Mouse (Mus musculus) limb, embryonic 10.5 days (tissue): ENCODE measurements around the gene Styxl1. TPM values are rescaled to one million over a fixed set of nuclear protein-coding genes. Genes with fewer than 3 reads are reported as not detected.

Source experiments
- DNase-seq: peaks from one replicate; pipeline ENCODE4 v3.0.0-alpha.2; 2017; ENCODE audit warnings: low spot score
- H3K27ac ChIP-seq: fragments of 300-500 bp; sonication (generic); 2 replicates; pipeline ENCODE4 v1.5.1; 2016; ENCODE audit warnings: mild to moderate bottlenecking
- H3K27me3 ChIP-seq: fragments of 300-500 bp; sonication (generic); 2 replicates; pipeline ENCODE4 v1.6.1; 2016; ENCODE audit warnings: low read depth, mild to moderate bottlenecking; ENCODE audit not compliant: poor library complexity, severe bottlenecking
- H3K36me3 ChIP-seq: fragments of 300-500 bp; sonication (generic); 2 replicates; pipeline ENCODE4 v1.6.1; 2016; ENCODE audit warnings: mild to moderate bottlenecking, moderate library complexity
- H3K4me1 ChIP-seq: fragments of 300-500 bp; sonication (generic); 2 replicates; pipeline ENCODE4 v1.6.1; 2016
- H3K4me3 ChIP-seq: fragments of 300-500 bp; sonication (generic); 2 replicates; pipeline ENCODE4 v1.5.1; 2016; ENCODE audit warnings: mild to moderate bottlenecking, moderate library complexity
- H3K9me3 ChIP-seq: fragments of 300-500 bp; sonication (generic); replicated peaks from 2 replicates; pipeline ENCODE4 v1.6.1; 2016; ENCODE audit warnings: mild to moderate bottlenecking
- WGBS: fragments of 180-500 bp; shearing (Covaris S2); methylation state at CpG from one replicate; pipeline ENCODE4 v1.1.7; 2016; 5-methylcytosine and 5-hydroxymethylcytosine counted together
- polyA plus RNA-seq: library from polyadenylated mRNA; unstranded; fragments of >200 nt; fragmentation: Nextera tagmentation; extraction: Ambion mirVana; gene quantifications from 2 replicates; pipeline ENCODE4 v1.2.1, GENCODE M21; 2016

The Styxl1 gene
- polyA plus RNA-seq, 1 experiment from 2014 or later = not detected

GRCm38 (mm10) chr5:135744742-135745141, 33.4 kb downstream of the Styxl1 start:
- H3K27ac ChIP-seq = peak overlapping the region; percentile 83
- 17% methylated on average over 12 of the region's 12 CpGs for WGBS
- H3K4me1 ChIP-seq = peaks cover 27% of the 10 kb centered on the region
- H3K9me3 ChIP-seq = no peaks in the 10 kb centered on the region
- peaks cover 19% of the 10 kb centered on the region for H3K36me3 ChIP-seq
- peak overlapping the region; percentile 82 for H3K4me3 ChIP-seq
- H3K27me3 ChIP-seq = peaks cover 5% of the 10 kb centered on the region
- DNase-seq = no peak

- Histone ChIP-seq H3K4me1 (peaks cover 27% of the 10 kb centered on the region), H3K27me3 (peaks cover 5% of the 10 kb centered on the region), H3K9me3 (no peaks in the 10 kb centered on the region), H3K4me3 (peak within 1 kb of the TSS; percentile 82), H3K36me3 (peaks cover 24% of the 10 kb centered on the region), H3K27ac (peak within 1 kb of the TSS; percentile 83)
- DNase-seq = peak; percentile 94
- WGBS = under 1% methylated on average over 60 of the region's 60 CpGs
Observed at GRCm38 (mm10) chr5:135743741-135744609, 34.2 kb downstream of the Styxl1 start, which contains the start of gene Tmem120a. Gene Tmem120a, minus strand, starts transcription at chr5:135744448.

- H3K4me1 ChIP-seq = peaks cover 27% of the 10 kb centered on the region
- peak; percentile 54 for DNase-seq
- H3K4me3 ChIP-seq = peak overlapping the region; percentile 82
- peaks cover 5% of the 10 kb centered on the region for H3K27me3 ChIP-seq
- WGBS = 21% methylated on average over 18 of the region's 18 CpGs
- H3K36me3 ChIP-seq = peaks cover 26% of the 10 kb centered on the region
- H3K9me3 ChIP-seq = no peaks in the 10 kb centered on the region
- H3K27ac ChIP-seq = peak overlapping the region; percentile 83
Observed at GRCm38 (mm10) chr5:135742941-135743740, 35.0 kb downstream of the Styxl1 start.

GRCm38 (mm10) chr5:135742156-135742555, 36.0 kb downstream of the Styxl1 start:
- Histone ChIP-seq H3K4me3 (no peak overlapping the region), H3K27me3 (peaks cover 5% of the 10 kb centered on the region), H3K4me1 (peaks cover 27% of the 10 kb centered on the region), H3K9me3 (no peaks in the 10 kb centered on the region), H3K27ac (no peak overlapping the region), H3K36me3 (peaks cover 36% of the 10 kb centered on the region)
- WGBS = 79% methylated on average over 10 of the region's 10 CpGs
- peak; percentile 56 for DNase-seq

- 19% methylated on average over 6 of the region's 6 CpGs for WGBS
- peaks cover 10% of the 10 kb centered on the region for H3K4me1 ChIP-seq
- DNase-seq = no peak
Observed at GRCm38 (mm10) chr5:135738266-135738665, 39.9 kb downstream of the Styxl1 start.

GRCm38 (mm10) chr5:135737154-135737553, 41.0 kb downstream of the Styxl1 start:
- H3K9me3 ChIP-seq = no peaks in the 10 kb centered on the region
- H3K36me3 ChIP-seq = peaks cover 86% of the 10 kb centered on the region
- no peaks in the 10 kb centered on the region for H3K27me3 ChIP-seq
- no peak overlapping the region for H3K4me3 ChIP-seq
- no peak overlapping the region for H3K27ac ChIP-seq
- 86% methylated on average over 7 of the region's 7 CpGs for WGBS
- no peaks in the 10 kb centered on the region for H3K4me1 ChIP-seq
- DNase-seq = no peak

More at GRCm38 (mm10) chr5:135738266-135738665, 39.9 kb downstream of the Styxl1 start:
- Histone ChIP-seq H3K9me3 (no peaks in the 10 kb centered on the region), H3K27ac (no peak overlapping the region), H3K36me3 (peaks cover 75% of the 10 kb centered on the region), H3K27me3 (no peaks in the 10 kb centered on the region), H3K4me3 (no peak overlapping the region)

- DNase-seq = no peak
- no peak overlapping the region for H3K4me3 ChIP-seq
- H3K9me3 ChIP-seq = no peaks in the 10 kb centered on the region
- no peaks in the 10 kb centered on the region for H3K27me3 ChIP-seq
- no peaks in the 10 kb centered on the region for H3K4me1 ChIP-seq
- H3K27ac ChIP-seq = no peak overlapping the region
- 87% methylated on average over 16 of the region's 16 CpGs for WGBS
- H3K36me3 ChIP-seq = peaks cover 87% of the 10 kb centered on the region
Observed at GRCm38 (mm10) chr5:135736544-135736943, 41.6 kb downstream of the Styxl1 start.

GRCm38 (mm10) chr5:135735741-135736140, 42.4 kb downstream of the Styxl1 start:
- no peak overlapping the region for H3K4me3 ChIP-seq
- WGBS = 94% methylated on average over 13 of the region's 13 CpGs
- H3K4me1 ChIP-seq = no peaks in the 10 kb centered on the region
- no peaks in the 10 kb centered on the region for H3K9me3 ChIP-seq
- no peak overlapping the region for H3K27ac ChIP-seq
- no peak for DNase-seq
- H3K27me3 ChIP-seq = no peaks in the 10 kb centered on the region
- peaks cover 87% of the 10 kb centered on the region for H3K36me3 ChIP-seq

- H3K27me3 ChIP-seq = no peaks in the 10 kb centered on the region
- DNase-seq = no peak
- no peaks in the 10 kb centered on the region for H3K4me1 ChIP-seq
- H3K9me3 ChIP-seq = no peaks in the 10 kb centered on the region
- 94% methylated on average over 42 of the region's 42 CpGs for WGBS
- peaks cover 92% of the 10 kb centered on the region for H3K36me3 ChIP-seq
- no peak overlapping the region for H3K27ac ChIP-seq
- H3K4me3 ChIP-seq = no peak overlapping the region
Observed at GRCm38 (mm10) chr5:135734057-135734680, 44.0 kb downstream of the Styxl1 start.

- peaks cover 100% of the 10 kb centered on the region for H3K36me3 ChIP-seq
- H3K27ac ChIP-seq = no peak overlapping the region
- no peaks in the 10 kb centered on the region for H3K27me3 ChIP-seq
- H3K9me3 ChIP-seq = no peaks in the 10 kb centered on the region
- peaks cover 2% of the 10 kb centered on the region for H3K4me1 ChIP-seq
- 89% methylated on average over 4 of the region's 4 CpGs for whole genome bisulfite sequencing
- H3K4me3 ChIP-seq = no peak overlapping the region
- no peak for DNase-seq
Observed at GRCm38 (mm10) chr5:135733071-135733470, 45.1 kb downstream of the Styxl1 start.

GRCm38 (mm10) chr5:135731322-135731721, 46.9 kb downstream of the Styxl1 start:
- peaks cover 20% of the 10 kb centered on the region for H3K4me1 ChIP-seq
- H3K4me3 ChIP-seq = no peak overlapping the region
- H3K27me3 ChIP-seq = no peaks in the 10 kb centered on the region
- WGBS = 96% methylated on average over 16 of the region's 16 CpGs
- peaks cover 95% of the 10 kb centered on the region for H3K36me3 ChIP-seq
- no peak for DNase-seq
- no peaks in the 10 kb centered on the region for H3K9me3 ChIP-seq
- no peak overlapping the region for H3K27ac ChIP-seq

GRCm38 (mm10) chr5:135730916-135731315, 47.3 kb downstream of the Styxl1 start:
- 93% methylated on average over 10 of the region's 10 CpGs for WGBS
- no peak for DNase-seq
- Histone ChIP-seq H3K4me1 (peaks cover 24% of the 10 kb centered on the region), H3K9me3 (no peaks in the 10 kb centered on the region), H3K27me3 (no peaks in the 10 kb centered on the region), H3K4me3 (no peak overlapping the region), H3K27ac (no peak overlapping the region), H3K36me3 (peaks cover 91% of the 10 kb centered on the region)
